Mouse (Mus musculus): ENCODE data around the gene Ampd1. TPM values are rescaled to one million over a fixed set of nuclear protein-coding genes. Genes with fewer than 3 reads are reported as not detected.
A peak's percentile ranks its signal among the peaks of the same experiment; 100 is the strongest.
"Not testable (repeated sequence)": the region's sequence is repeated elsewhere in the genome, so short reads cannot be mapped to it uniquely, and the experiment has no call there.

Gene Ampd1
- polyA plus RNA-seq, 1 experiment from 2014 or later, result not detected

- no peak overlapping the region for H3K4me2 ChIP-seq (replicated peaks; ENCODE audit: low read depth, low read length)
- no peaks in the 10 kb centered on the region for H3K36me3 ChIP-seq (ENCODE audit: control insufficient read depth, insufficient read depth, low read length)
- 0 out of 2 replicates have a peak, but pooled peaks cover 3% of the 10 kb centered on the region for H3K4me1 ChIP-seq (ENCODE audit: control insufficient read depth, insufficient read depth, low read length)
- H3K9ac ChIP-seq (ENCODE audit: low read depth, low read length), result no peak overlapping the region
- peak overlapping the region; percentile 53; the same call in 1 of the 2 replicates for H3K27ac ChIP-seq (ENCODE audit: low read depth, low read length)
- ATAC-seq (ENCODE audit: low FRiP score, low TSS enrichment), result no peak
- WGBS, result 53% methylated on average over 8 of the region's 8 CpGs
- H3K4me3 ChIP-seq (ENCODE audit: low read length), result no peak overlapping the region
- no peaks in the 10 kb centered on the region for H3K9me3 ChIP-seq (ENCODE audit: control insufficient read depth, low read length)
- H3K27me3 ChIP-seq (ENCODE audit: control insufficient read depth, insufficient read depth, low read length), result no peaks in the 10 kb centered on the region
Measured at GRCm38 (mm10) chr3:103139047-103139446, 65.2 kb downstream of the Ampd1 start.

DNA sequence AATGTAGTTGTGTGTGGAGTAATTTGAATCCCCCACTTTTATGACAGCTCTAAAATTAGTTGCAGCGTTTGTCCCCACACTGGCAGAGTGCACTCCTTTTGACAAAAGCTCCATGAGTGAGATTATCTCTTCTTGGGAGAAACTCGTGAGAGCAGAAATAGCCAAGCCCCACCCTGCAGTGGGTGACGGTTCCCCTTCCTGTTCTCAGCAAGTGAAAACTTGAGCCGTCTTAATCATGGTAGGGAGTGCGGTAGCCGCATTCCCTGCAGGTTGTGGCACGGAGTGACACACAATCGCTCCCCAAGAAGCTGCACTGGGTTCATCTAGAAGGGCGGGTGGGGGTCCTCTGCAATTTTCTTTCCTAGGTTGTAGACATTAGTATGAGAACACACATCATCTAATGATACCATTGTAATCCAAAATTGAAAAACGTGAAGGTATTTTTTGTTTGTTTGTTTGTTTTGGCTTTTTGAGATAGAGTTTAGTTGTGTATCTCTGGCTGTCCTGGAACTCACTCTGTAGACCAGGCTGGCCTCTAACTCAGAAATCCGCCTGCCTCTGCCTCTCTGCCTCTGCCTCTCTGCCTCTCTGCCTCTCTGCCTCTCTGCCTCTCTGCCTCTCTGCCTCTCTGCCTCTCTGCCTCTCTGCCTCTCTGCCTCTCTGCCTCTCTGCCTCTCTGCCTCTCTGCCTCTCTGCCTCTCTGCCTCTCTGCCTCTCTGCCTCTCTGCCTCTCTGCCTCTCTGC, 66.5 kb downstream of the Ampd1 start:
- not testable (repeated sequence) for H3K36me3 ChIP-seq (ENCODE audit: control insufficient read depth, insufficient read depth, low read length); H3K27ac ChIP-seq (ENCODE audit: low read depth, low read length); H3K4me1 ChIP-seq (ENCODE audit: control insufficient read depth, insufficient read depth, low read length); H3K4me3 ChIP-seq (ENCODE audit: low read length); H3K9me3 ChIP-seq (ENCODE audit: control insufficient read depth, low read length); H3K9ac ChIP-seq (ENCODE audit: low read depth, low read length); ATAC-seq (ENCODE audit: low FRiP score, low TSS enrichment); H3K27me3 ChIP-seq (ENCODE audit: control insufficient read depth, insufficient read depth, low read length)
- 0 out of 2 replicates have a peak overlapping the region, but pooled peaks have one; percentile 10 for H3K4me2 ChIP-seq (replicated peaks; ENCODE audit: low read depth, low read length)
- WGBS, result 48% methylated on average over 11 of the region's 11 CpGs

DNA sequence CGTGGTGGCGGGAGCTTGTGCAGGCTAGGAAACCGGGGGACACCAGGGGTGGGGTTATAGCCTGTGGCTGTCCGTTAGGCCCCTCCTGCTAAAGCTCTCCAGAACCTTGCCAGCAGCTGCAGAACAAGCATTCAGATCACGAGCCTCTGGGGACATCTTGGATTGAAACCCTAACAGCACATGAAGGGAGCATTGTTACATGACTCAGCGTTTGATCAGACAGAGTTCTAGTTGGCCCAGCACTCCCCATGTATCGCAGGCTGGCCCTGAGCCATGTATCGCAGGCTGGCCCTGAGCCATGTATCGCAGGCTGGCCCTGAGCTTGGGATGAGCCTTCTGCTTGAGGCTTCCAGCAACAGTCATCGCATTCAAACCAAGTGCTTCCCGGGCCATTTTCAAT, 67.5 kb downstream of the Ampd1 start:
- Histone ChIP-seq H3K9me3 (ENCODE audit: control insufficient read depth, low read length) (no peaks in the 10 kb centered on the region), H3K9ac (ENCODE audit: low read depth, low read length) (no peak overlapping the region), H3K27ac (ENCODE audit: low read depth, low read length) (no peak overlapping the region), H3K4me3 (ENCODE audit: low read length) (no peak overlapping the region), H3K4me2 (replicated peaks; ENCODE audit: low read depth, low read length) (no peak overlapping the region), H3K36me3 (ENCODE audit: control insufficient read depth, insufficient read depth, low read length) (no peaks in the 10 kb centered on the region), H3K4me1 (ENCODE audit: control insufficient read depth, insufficient read depth, low read length) (0 out of 2 replicates have a peak, but pooled peaks cover 3% of the 10 kb centered on the region), H3K27me3 (ENCODE audit: control insufficient read depth, insufficient read depth, low read length) (no peaks in the 10 kb centered on the region)
- WGBS, result 89% methylated on average over 11 of the region's 11 CpGs
- no peak for ATAC-seq (ENCODE audit: low FRiP score, low TSS enrichment)

GRCm38 (mm10) chr3:103142366-103142765, 68.6 kb downstream of the Ampd1 start:
- Histone ChIP-seq H3K27me3 (ENCODE audit: control insufficient read depth, insufficient read depth, low read length) (no peaks in the 10 kb centered on the region), H3K9ac (ENCODE audit: low read depth, low read length) (no peak overlapping the region), H3K36me3 (ENCODE audit: control insufficient read depth, insufficient read depth, low read length) (no peaks in the 10 kb centered on the region), H3K27ac (ENCODE audit: low read depth, low read length) (no peak overlapping the region), H3K9me3 (ENCODE audit: control insufficient read depth, low read length) (no peaks in the 10 kb centered on the region), H3K4me3 (ENCODE audit: low read length) (no peak overlapping the region), H3K4me1 (ENCODE audit: control insufficient read depth, insufficient read depth, low read length) (0 out of 2 replicates have a peak, but pooled peaks cover 3% of the 10 kb centered on the region), H3K4me2 (replicated peaks; ENCODE audit: low read depth, low read length) (no peak overlapping the region)
- WGBS, result 90% methylated on average over 10 of the region's 10 CpGs
- no peak for ATAC-seq (ENCODE audit: low FRiP score, low TSS enrichment)

- H3K4me1 ChIP-seq (ENCODE audit: control insufficient read depth, insufficient read depth, low read length), result no peaks in the 10 kb centered on the region
- H3K36me3 ChIP-seq (ENCODE audit: control insufficient read depth, insufficient read depth, low read length), result no peaks in the 10 kb centered on the region
- WGBS, result 75% methylated on average over 2 of the region's 2 CpGs
- ATAC-seq (ENCODE audit: low FRiP score, low TSS enrichment), result no peak
- H3K9ac ChIP-seq (ENCODE audit: low read depth, low read length), result no peak overlapping the region
- no peaks in the 10 kb centered on the region for H3K9me3 ChIP-seq (ENCODE audit: control insufficient read depth, low read length)
- H3K27me3 ChIP-seq (ENCODE audit: control insufficient read depth, insufficient read depth, low read length), result no peaks in the 10 kb centered on the region
- H3K4me2 ChIP-seq (replicated peaks; ENCODE audit: low read depth, low read length), result no peak overlapping the region
- H3K27ac ChIP-seq (ENCODE audit: low read depth, low read length), result no peak overlapping the region
- no peak overlapping the region for H3K4me3 ChIP-seq (ENCODE audit: low read length)
Measured at GRCm38 (mm10) chr3:103145336-103145735, 71.5 kb downstream of the Ampd1 start.

GRCm38 (mm10) chr3:103145791-103146190, 72.0 kb downstream of the Ampd1 start:
- Histone ChIP-seq H3K36me3 (ENCODE audit: control insufficient read depth, insufficient read depth, low read length) (no peaks in the 10 kb centered on the region), H3K27ac (ENCODE audit: low read depth, low read length) (no peak overlapping the region), H3K27me3 (ENCODE audit: control insufficient read depth, insufficient read depth, low read length) (no peaks in the 10 kb centered on the region), H3K9me3 (ENCODE audit: control insufficient read depth, low read length) (no peaks in the 10 kb centered on the region), H3K9ac (ENCODE audit: low read depth, low read length) (no peak overlapping the region), H3K4me3 (ENCODE audit: low read length) (no peak overlapping the region), H3K4me2 (replicated peaks; ENCODE audit: low read depth, low read length) (no peak overlapping the region), H3K4me1 (ENCODE audit: control insufficient read depth, insufficient read depth, low read length) (no peaks in the 10 kb centered on the region)
- ATAC-seq (ENCODE audit: low FRiP score, low TSS enrichment), result no peak
- WGBS, result 78% methylated on average over 4 of the region's 4 CpGs

GRCm38 (mm10) chr3:103146330-103147166, 72.7 kb downstream of the Ampd1 start:
- Histone ChIP-seq H3K27ac (ENCODE audit: low read depth, low read length) (no peak overlapping the region), H3K4me2 (replicated peaks; ENCODE audit: low read depth, low read length) (no peak overlapping the region), H3K4me1 (ENCODE audit: control insufficient read depth, insufficient read depth, low read length) (no peaks in the 10 kb centered on the region), H3K9ac (ENCODE audit: low read depth, low read length) (no peak overlapping the region), H3K4me3 (ENCODE audit: low read length) (no peak overlapping the region), H3K27me3 (ENCODE audit: control insufficient read depth, insufficient read depth, low read length) (no peaks in the 10 kb centered on the region), H3K9me3 (ENCODE audit: control insufficient read depth, low read length) (no peaks in the 10 kb centered on the region), H3K36me3 (ENCODE audit: control insufficient read depth, insufficient read depth, low read length) (no peaks in the 10 kb centered on the region)
- ATAC-seq (ENCODE audit: low FRiP score, low TSS enrichment), result no peak
- WGBS, result 72% methylated on average over 23 of the region's 23 CpGs

GRCm38 (mm10) chr3:103147775-103148174, 74.0 kb downstream of the Ampd1 start:
- ATAC-seq (ENCODE audit: low FRiP score, low TSS enrichment), result no peak
- no peaks in the 10 kb centered on the region for H3K9me3 ChIP-seq (ENCODE audit: control insufficient read depth, low read length)
- no peak overlapping the region for H3K27ac ChIP-seq (ENCODE audit: low read depth, low read length)
- no peaks in the 10 kb centered on the region for H3K36me3 ChIP-seq (ENCODE audit: control insufficient read depth, insufficient read depth, low read length)
- 85% methylated on average over 4 of the region's 4 CpGs for WGBS
- no peak overlapping the region for H3K4me2 ChIP-seq (replicated peaks; ENCODE audit: low read depth, low read length)
- H3K27me3 ChIP-seq (ENCODE audit: control insufficient read depth, insufficient read depth, low read length), result no peaks in the 10 kb centered on the region
- no peaks in the 10 kb centered on the region for H3K4me1 ChIP-seq (ENCODE audit: control insufficient read depth, insufficient read depth, low read length)
- H3K9ac ChIP-seq (ENCODE audit: low read depth, low read length), result no peak overlapping the region
- no peak overlapping the region for H3K4me3 ChIP-seq (ENCODE audit: low read length)

DNA sequence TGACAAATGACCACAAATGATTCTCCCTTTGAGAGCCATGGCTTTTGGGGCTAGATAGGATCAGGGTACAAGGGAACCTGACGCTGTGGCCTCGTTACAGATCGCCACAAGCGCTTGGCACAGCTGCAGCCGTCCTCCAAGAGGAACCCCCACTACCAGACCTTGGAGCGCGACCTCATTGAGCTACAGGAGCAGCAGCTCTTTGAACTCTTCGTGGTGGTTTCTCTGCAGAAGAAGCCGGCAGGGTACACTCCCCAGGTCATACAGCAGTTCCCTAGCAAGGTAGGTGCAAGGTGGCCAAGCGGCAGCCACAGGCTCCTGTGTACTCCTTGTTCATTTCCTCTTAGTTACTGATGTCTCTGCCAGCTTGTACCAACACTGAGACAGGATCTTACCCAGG, 75.1 kb downstream of the Ampd1 start:
- H3K4me3 ChIP-seq (ENCODE audit: low read length), result no peak overlapping the region
- no peaks in the 10 kb centered on the region for H3K9me3 ChIP-seq (ENCODE audit: control insufficient read depth, low read length)
- no peaks in the 10 kb centered on the region for H3K4me1 ChIP-seq (ENCODE audit: control insufficient read depth, insufficient read depth, low read length)
- no peak overlapping the region for H3K9ac ChIP-seq (ENCODE audit: low read depth, low read length)
- H3K36me3 ChIP-seq (ENCODE audit: control insufficient read depth, insufficient read depth, low read length), result no peaks in the 10 kb centered on the region
- H3K27me3 ChIP-seq (ENCODE audit: control insufficient read depth, insufficient read depth, low read length), result no peaks in the 10 kb centered on the region
- 82% methylated on average over 10 of the region's 10 CpGs for WGBS
- ATAC-seq (ENCODE audit: low FRiP score, low TSS enrichment), result no peak
- no peak overlapping the region for H3K27ac ChIP-seq (ENCODE audit: low read depth, low read length)
- H3K4me2 ChIP-seq (replicated peaks; ENCODE audit: low read depth, low read length), result no peak overlapping the region

All from kidney, embryonic 14.5 days (tissue).